Mouse (Mus musculus) adrenal gland, postnatal 14 days (tissue): ENCODE results near the gene Nudc. TPM values are rescaled to one million over a fixed set of nuclear protein-coding genes. Genes with fewer than 3 reads are reported as not detected.

ENCODE experiments used
- DNase-seq: peaks from one replicate; pipeline ENCODE4 v3.0.0; 2021; ENCODE audit warnings: mixed read lengths
- microRNA-seq, 2 experiments: library from miRNA; unstranded; fragments of <30 nt; microRNA quantifications; one replicate each; pipeline ENCODE4 v1.2.0; 2021
- total RNA-seq: library from RNA; stranded (reverse); gene quantifications from 2 replicates; pipeline ENCODE4 v1.2.3, GENCODE M21; 2021

Nudc gene
- total RNA-seq, 1 experiment from 2014 or later = 159 TPM

DNA sequence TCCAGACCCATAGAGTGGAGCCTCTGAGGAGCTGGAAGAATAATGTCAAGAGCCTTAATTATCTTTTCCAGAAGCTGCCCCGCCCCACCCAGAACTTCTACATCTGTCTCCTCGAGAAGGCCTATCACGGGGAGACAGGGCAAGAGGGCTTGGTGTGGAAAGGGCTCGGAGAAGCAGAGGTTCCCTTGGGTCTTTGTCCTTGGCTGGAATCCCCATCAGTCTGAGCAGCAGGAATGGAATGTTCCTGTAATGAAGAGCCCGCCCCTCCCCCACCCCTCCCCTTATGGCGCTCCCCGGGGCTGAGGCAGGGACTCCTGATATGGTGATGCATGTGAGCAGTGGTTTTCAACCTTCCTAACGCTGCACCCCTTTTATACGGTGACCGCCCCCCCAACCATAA lies 54.0 kb downstream of the Nudc start:
- DNase-seq = peak; percentile 54

- DNase-seq = no peak
Measured at GRCm38 (mm10) chr4:133489489-133490245, 56.1 kb downstream of the Nudc start.

DNA sequence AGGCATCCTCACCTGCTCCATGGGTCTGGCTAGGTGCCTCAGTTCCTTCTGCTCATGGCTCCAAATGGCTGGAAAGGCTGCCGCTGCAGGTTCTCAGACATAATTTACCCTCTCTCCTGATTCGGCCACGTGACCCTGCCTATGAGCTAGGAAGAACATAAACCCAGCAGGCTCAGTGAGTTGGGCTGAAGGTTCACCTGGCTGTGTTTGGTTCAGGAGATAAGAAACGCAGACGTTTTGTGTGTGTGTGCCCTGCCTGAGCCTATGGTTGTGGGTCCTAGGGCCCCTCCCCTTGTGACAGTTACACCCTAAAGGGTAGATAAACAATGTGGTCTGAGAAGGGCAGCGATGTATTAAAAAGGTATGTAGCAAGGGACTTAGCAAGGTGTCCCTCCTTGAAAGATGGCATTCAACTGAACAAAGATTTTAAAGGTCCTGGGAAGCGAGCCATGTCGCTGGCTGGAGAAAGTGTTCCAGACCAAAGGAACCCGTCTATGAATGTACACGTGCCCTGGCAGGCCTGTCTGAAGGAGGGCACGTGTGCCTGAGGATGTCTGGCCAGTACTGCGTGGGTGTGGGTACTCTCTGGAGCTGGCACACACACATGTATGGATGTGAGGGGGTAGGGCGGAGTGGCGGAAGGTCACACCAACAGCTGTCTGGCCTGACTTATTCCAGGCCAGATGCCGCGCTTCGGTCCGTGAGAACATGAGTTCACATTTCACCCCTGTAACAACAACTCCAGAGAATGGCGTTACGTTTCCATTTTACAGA lies 57.0 kb downstream of the Nudc start:
- no peak for DNase-seq

GRCm38 (mm10) chr4:133486673-133487357 lies 59.0 kb downstream of the Nudc start:
- no peak for DNase-seq

- DNase-seq = no peak
Measured at GRCm38 (mm10) chr4:133485691-133486425, 59.9 kb downstream of the Nudc start.

GRCm38 (mm10) chr4:133484266-133485025 lies 61.4 kb downstream of the Nudc start:
- peak; percentile 62 for DNase-seq

Small RNAs within 50 kb of the gene (microRNA-seq; reads per million reads assigned to microRNA genes)
- 0 reads per million in 2 experiments for gene Gm23158

Other genes starting within 250 kb of the Nudc start
- 53.3 and 55.1 TPM in 2 replicates for gene Wdtc1, start 192.5 kb downstream of the Nudc start, total RNA-seq
- gene Slc9a1, start 176.3 kb downstream of the Nudc start, total RNA-seq = 46.4 and 49.9 TPM in 2 replicates
- 0.67 and 2.0 TPM in 2 replicates for gene Tent5b, start 65.9 kb downstream of the Nudc start, total RNA-seq
- gene Trnp1, start 47.4 kb downstream of the Nudc start, total RNA-seq = 4.0 and 8.6 TPM in 2 replicates
- gene Kdf1, start 27.0 kb downstream of the Nudc start, total RNA-seq = 1.8 and 2.0 TPM in 2 replicates
- gene Nr0b2, start 7.4 kb upstream of the Nudc start, total RNA-seq = 32.6 and 34.2 TPM in 2 replicates
- gene Gpatch3, start 28.7 kb upstream of the Nudc start, total RNA-seq = 8.1 and 8.2 TPM in 2 replicates
- gene Gpn2, start 38.4 kb upstream of the Nudc start, total RNA-seq = 12.7 and 15.8 TPM in 2 replicates
- gene Sfn, start 56.2 kb upstream of the Nudc start, total RNA-seq = 1.7 and 4.2 TPM in 2 replicates
- gene Zdhhc18, start 104.2 kb upstream of the Nudc start, total RNA-seq = 16.9 and 29.9 TPM in 2 replicates
- 13.9 and 17.2 TPM in 2 replicates for gene Pigv, start 126.7 kb upstream of the Nudc start, total RNA-seq
- gene Arid1a, start 210.8 kb upstream of the Nudc start, total RNA-seq = 58.6 and 69.0 TPM in 2 replicates